Mouse (Mus musculus) neural tube, embryonic 13.5 days (tissue): Measurements from ENCODE around the gene Socs5. TPM values are rescaled to one million over a fixed set of nuclear protein-coding genes. Genes with fewer than 3 reads are reported as not detected.

Experiments
- ATAC-seq: fragments of 200-750 bp; cut with Nextera tagmentation; 2 replicates; pipeline ENCODE4 v1.8.0; 2017; ENCODE audit warnings: low read depth, mild to moderate bottlenecking, moderate TSS enrichment, moderate library complexity
- H3K27ac ChIP-seq: fragments of 300-500 bp; sonication (generic); replicated peaks from 2 replicates; pipeline ENCODE4 v1.5.1; 2015; ENCODE audit warnings: moderate library complexity, mild to moderate bottlenecking, inconsistent platforms
- H3K27me3 ChIP-seq: fragments of 300-500 bp; sonication (generic); 2 replicates; pipeline ENCODE4 v1.6.1; 2015; ENCODE audit warnings: mild to moderate bottlenecking, inconsistent platforms
- H3K36me3 ChIP-seq: fragments of 300-500 bp; sonication (generic); 2 replicates; pipeline ENCODE4 v1.6.1; 2015; ENCODE audit warnings: mild to moderate bottlenecking, inconsistent platforms
- H3K4me1 ChIP-seq: fragments of 300-500 bp; sonication (generic); replicated peaks from 2 replicates; pipeline ENCODE4 v1.6.1; 2015; ENCODE audit warnings: inconsistent platforms
- H3K4me2 ChIP-seq: fragments of 300-500 bp; sonication (generic); 2 replicates; pipeline ENCODE4 v1.6.1; 2015; ENCODE audit warnings: inconsistent platforms, mild to moderate bottlenecking, moderate library complexity
- H3K4me3 ChIP-seq: fragments of 300-500 bp; sonication (generic); 2 replicates; pipeline ENCODE4 v1.5.1; 2015; ENCODE audit warnings: mild to moderate bottlenecking, inconsistent platforms
- H3K9ac ChIP-seq: fragments of 300-500 bp; sonication (generic); 2 replicates; pipeline ENCODE4 v1.6.1; 2015; ENCODE audit warnings: moderate library complexity, mild to moderate bottlenecking, inconsistent platforms
- H3K9me3 ChIP-seq: fragments of 300-500 bp; sonication (generic); 2 replicates; pipeline ENCODE4 v1.6.1; 2016; ENCODE audit warnings: inconsistent platforms
- WGBS: fragments of 180-500 bp; shearing (Covaris S2); methylation state at CpG from one replicate; pipeline ENCODE4 v1.1.7; 2015; 5-methylcytosine and 5-hydroxymethylcytosine counted together
- microRNA-seq: library from miRNA; unstranded; fragments of <30 nt; microRNA quantifications from one replicate; pipeline ENCODE4, GENCODE M21; 2016
- polyA plus RNA-seq: library from polyadenylated mRNA; unstranded; fragments of >200 nt; fragmentation: Nextera tagmentation; extraction: Ambion mirVana; gene quantifications from 2 replicates; pipeline ENCODE4 v1.2.1, GENCODE M21; 2015

The Socs5 gene
- polyA plus RNA-seq, 1 experiment from 2014 or later = 15.7 TPM

DNA sequence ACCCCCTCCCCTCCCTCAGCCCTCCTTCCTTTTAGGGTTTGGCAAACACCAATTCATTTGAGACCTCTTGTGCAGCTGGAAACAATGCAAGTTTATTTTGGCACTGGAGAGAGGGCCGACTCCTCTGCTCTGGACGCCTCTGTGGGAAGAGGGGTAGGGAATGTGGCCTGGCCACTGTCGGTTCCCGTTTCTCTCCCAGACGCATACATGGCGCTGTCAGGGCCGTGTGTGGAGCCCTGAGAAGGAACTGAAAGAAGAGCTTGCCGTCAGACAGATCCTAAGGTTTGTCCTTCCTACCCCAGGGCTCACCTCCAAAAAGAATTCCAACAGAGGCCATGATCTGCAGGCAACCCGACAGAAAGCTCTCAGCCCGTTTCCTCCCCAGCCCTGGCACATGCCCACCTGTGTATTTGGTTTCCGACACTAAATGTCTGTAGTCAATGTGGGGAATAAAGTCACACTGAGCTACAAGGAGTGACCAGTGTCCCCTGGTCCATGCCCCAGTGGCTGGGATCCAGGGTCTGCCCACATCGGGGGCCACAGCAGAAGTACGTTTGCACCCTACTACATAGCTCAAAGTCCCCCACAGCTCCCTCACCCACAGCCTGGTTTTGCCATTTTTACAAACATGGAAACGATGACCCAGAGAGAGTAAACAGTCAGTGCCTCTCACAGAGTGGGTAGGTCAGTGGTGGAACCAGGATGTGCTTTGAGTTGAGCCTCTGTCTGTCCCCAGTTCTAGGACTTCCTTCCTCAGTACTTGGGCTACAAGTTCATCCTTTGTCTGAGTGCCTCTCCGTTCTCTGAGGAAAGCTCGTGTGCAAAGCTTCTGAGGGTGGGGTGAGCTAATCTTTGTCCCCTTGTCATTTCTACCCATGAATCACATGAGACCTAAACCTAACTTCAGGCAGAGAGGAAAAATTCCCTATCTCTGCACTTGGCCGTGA lies 68.9 kb downstream of the Socs5 start:
- H3K36me3 ChIP-seq = no peaks in the 10 kb centered on the region
- H3K27ac ChIP-seq = no peak overlapping the region
- no peak overlapping the region for H3K9ac ChIP-seq
- no peak overlapping the region for H3K4me3 ChIP-seq
- H3K4me1 ChIP-seq = peaks cover 11% of the 10 kb centered on the region
- H3K4me2 ChIP-seq = no peak overlapping the region
- ATAC-seq = no peak
- peaks cover 9% of the 10 kb centered on the region for H3K9me3 ChIP-seq
- WGBS = 76% methylated on average over 17 of the region's 17 CpGs
- H3K27me3 ChIP-seq = no peaks in the 10 kb centered on the region

DNA sequence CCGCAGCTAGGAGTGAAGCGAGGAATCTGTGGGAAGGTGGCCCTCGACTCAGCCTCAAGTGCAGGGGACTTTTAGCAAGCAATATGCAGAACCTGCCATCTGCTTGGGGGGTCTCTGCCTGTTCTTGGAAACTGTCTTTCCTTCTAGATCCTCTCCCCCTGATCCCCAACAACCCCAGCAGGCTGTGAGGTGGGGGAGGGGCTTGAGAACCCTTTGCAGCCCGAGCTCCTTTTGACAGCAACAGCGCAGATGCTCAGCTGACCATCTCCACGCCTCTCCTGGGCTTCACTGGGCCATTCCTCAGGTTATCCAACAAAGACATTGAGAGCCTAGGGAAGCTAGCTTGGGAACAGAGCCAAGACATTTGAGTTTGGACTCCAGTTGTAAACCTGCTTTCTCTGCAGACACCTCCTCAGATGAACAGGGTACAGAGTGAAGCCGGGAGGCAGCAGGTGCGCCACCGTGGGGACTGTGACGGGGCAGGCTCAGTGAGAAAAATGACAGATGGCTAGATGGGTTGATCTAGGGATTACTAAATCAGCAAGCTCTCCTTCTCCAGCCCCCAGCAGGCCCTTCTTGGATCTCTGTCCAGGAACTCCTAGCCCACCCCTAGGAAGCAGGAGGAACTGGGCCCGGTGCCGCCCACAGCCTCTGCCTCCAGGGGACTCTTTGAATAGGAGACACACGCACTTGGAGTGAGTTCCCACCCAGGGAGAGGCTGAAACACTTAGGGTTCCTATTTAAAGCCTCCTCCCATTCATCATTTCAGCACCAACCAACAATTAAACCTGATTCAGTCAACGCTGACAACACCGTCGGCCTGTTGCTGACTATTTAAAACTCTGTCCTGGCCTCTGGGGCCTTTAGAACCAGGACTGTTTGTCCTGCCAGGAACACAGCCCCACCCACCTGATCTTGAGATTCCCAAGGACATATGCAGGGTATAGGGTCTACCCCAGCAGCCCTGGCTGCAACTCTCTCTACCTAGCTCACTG lies 71.4 kb downstream of the Socs5 start:
- Histone ChIP-seq H3K9me3 (no peaks in the 10 kb centered on the region), H3K27me3 (no peaks in the 10 kb centered on the region), H3K4me3 (no peak overlapping the region), H3K9ac (no peak overlapping the region), H3K4me2 (no peak overlapping the region), H3K27ac (no peak overlapping the region), H3K4me1 (peaks cover 11% of the 10 kb centered on the region), H3K36me3 (no peaks in the 10 kb centered on the region)
- WGBS = 36% methylated on average over 16 of the region's 16 CpGs
- ATAC-seq = no peak

DNA sequence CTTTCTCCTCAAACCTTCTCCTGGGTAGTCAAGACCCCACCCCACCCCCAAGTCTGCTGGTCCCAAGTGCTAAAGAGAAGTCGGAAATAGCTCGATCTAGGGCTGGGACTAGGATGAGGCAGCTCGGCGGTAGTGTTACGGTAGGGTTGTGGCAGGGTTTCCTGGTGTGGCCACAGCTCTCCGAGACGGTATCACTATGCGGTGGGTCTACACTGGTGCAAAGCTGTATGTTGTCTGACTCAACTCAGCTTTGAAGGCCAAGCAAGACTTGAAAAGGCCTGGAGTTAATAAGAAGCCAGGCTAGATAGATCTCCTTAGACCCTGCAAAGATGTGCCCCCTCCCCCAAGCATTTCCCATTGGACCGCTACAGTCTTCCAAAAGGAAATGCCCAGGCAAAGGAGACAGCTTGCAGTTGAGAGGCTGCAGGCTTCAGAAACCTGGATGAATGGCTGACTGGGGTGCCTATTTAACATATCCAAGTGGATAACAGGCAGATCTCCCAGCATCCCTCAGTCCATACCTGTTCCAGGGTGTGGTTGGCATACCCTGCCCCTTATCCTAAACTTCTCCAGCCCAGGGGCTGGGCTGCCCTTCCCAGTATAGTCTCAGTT lies 72.6 kb downstream of the Socs5 start:
- Histone ChIP-seq H3K9ac (no peak overlapping the region), H3K27me3 (no peaks in the 10 kb centered on the region), H3K36me3 (no peaks in the 10 kb centered on the region), H3K4me1 (peaks cover 11% of the 10 kb centered on the region), H3K4me3 (no peak overlapping the region), H3K4me2 (no peak overlapping the region), H3K9me3 (no peaks in the 10 kb centered on the region), H3K27ac (no peak overlapping the region)
- ATAC-seq = no peak
- 76% methylated on average over 9 of the region's 9 CpGs for WGBS

- no peak for ATAC-seq
- Histone ChIP-seq H3K27me3 (no peaks in the 10 kb centered on the region), H3K27ac (no peak overlapping the region), H3K36me3 (no peaks in the 10 kb centered on the region), H3K9ac (no peak overlapping the region), H3K4me3 (no peak overlapping the region), H3K4me2 (no peak overlapping the region), H3K4me1 (peaks cover 25% of the 10 kb centered on the region), H3K9me3 (no peaks in the 10 kb centered on the region)
- WGBS = 90% methylated on average over 8 of the region's 8 CpGs
These were observed 74.3 kb downstream of the Socs5 start for GRCm38 (mm10) chr17:87181683-87182346.

- H3K4me3 ChIP-seq = no peak overlapping the region
- 30% methylated on average over 11 of the region's 11 CpGs for WGBS
- no peak overlapping the region for H3K9ac ChIP-seq
- no peaks in the 10 kb centered on the region for H3K27me3 ChIP-seq
- ATAC-seq = no peak
- peaks cover 18% of the 10 kb centered on the region; the same call in 1 of the 2 replicates for H3K4me1 ChIP-seq
- H3K9me3 ChIP-seq = no peaks in the 10 kb centered on the region
- no peak overlapping the region for H3K27ac ChIP-seq
- H3K4me2 ChIP-seq = no peak overlapping the region
- H3K36me3 ChIP-seq = no peaks in the 10 kb centered on the region
These were observed 78.1 kb downstream of the Socs5 start for GRCm38 (mm10) chr17:87185461-87186066.

DNA sequence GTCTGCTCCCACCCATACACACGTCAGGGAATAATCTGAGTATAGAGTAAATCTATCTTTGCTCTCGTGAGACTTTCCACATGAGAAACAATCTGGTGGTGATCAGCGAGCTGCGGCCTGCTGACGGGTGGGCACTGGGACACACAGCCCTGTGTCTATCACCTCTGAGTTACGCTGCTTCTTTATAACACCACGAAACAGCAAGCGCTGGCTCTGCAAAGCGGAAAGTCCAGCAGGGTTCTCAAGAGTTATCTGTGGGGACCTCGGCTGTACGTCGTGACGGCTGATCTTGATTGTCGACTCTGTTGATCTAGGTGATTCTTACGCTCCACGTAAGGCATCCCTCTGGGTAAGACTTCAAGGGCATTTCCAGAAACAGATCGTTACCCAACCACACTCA lies 79.5 kb downstream of the Socs5 start:
- Histone ChIP-seq H3K9me3 (no peaks in the 10 kb centered on the region), H3K4me3 (no peak overlapping the region), H3K4me1 (peaks cover 18% of the 10 kb centered on the region; the same call in 1 of the 2 replicates), H3K27ac (0 out of 2 replicates have a peak overlapping the region, but pooled peaks have one; percentile 3), H3K4me2 (no peak overlapping the region), H3K9ac (no peak overlapping the region), H3K27me3 (no peaks in the 10 kb centered on the region), H3K36me3 (no peaks in the 10 kb centered on the region)
- 55% methylated on average over 17 of the region's 17 CpGs for WGBS
- no peak for ATAC-seq

Small RNA genes within 50 kb of the gene (microRNA-seq; reads per million reads assigned to microRNA genes)
- not detected for gene Gm22346

Other genes starting within 250 kb of the Socs5 start
- not detected in 2 replicates for gene Tmem247, start 190.3 kb upstream of the Socs5 start, polyA plus RNA-seq
- gene Atp6v1e2, start 159.8 kb upstream of the Socs5 start, polyA plus RNA-seq = not detected in 2 replicates
- 8.7 and 10.5 TPM in 2 replicates for gene Rhoq, start 144.6 kb upstream of the Socs5 start, polyA plus RNA-seq
- 35.4 and 39.5 TPM in 2 replicates for gene Pigf, start 82.3 kb upstream of the Socs5 start, polyA plus RNA-seq
- gene Cript, start 82.1 kb upstream of the Socs5 start, polyA plus RNA-seq = 248 and 258 TPM in 2 replicates
- 45.4 and 51.5 TPM in 2 replicates for gene Mcfd2, start 158.3 kb downstream of the Socs5 start, polyA plus RNA-seq
- gene Ttc7, start 175.2 kb downstream of the Socs5 start, polyA plus RNA-seq = 4.0 and 4.9 TPM in 2 replicates